Mouse (Mus musculus) liver, embryonic 14.5 days (tissue): ENCODE results near the gene Crxos. TPM values are rescaled to one million over a fixed set of nuclear protein-coding genes. Genes with fewer than 3 reads are reported as not detected.
A peak's percentile ranks its signal among the peaks of the same experiment; 100 is the strongest.
"Not testable (repeated sequence)": the region's sequence is repeated elsewhere in the genome, so short reads cannot be mapped to it uniquely, and the experiment has no call there.

ENCODE experiments used
- ATAC-seq: fragments of 200-750 bp; cut with Nextera tagmentation; 2 replicates; pipeline ENCODE4 v1.8.0; 2017; ENCODE audit warnings: moderate number of reproducible peaks, mild to moderate bottlenecking, moderate library complexity; ENCODE audit not compliant: insufficient read depth
- DNase-seq, 3 experiments: peaks; one replicate each; pipeline ENCODE4 v3.0.0-alpha.2; 2012 to 2013; ENCODE audit warnings: low read depth in 3 of 3, low spot score in 3 of 3
- H3K27ac ChIP-seq: fragments of 300-500 bp; sonication (generic); 2 replicates; pipeline ENCODE4 v1.5.1; 2014; ENCODE audit warnings: moderate library complexity, mild to moderate bottlenecking, control low read depth, inconsistent platforms
- H3K27me3 ChIP-seq: fragments of 300-500 bp; sonication (generic); 2 replicates; pipeline ENCODE4 v1.6.1; 2014; ENCODE audit warnings: mild to moderate bottlenecking, low read length, moderate library complexity; ENCODE audit not compliant: control insufficient read depth, insufficient read depth
- H3K36me3 ChIP-seq: fragments of 300-500 bp; sonication (generic); replicated peaks from 2 replicates; pipeline ENCODE4 v1.6.1; 2014; ENCODE audit warnings: low read depth; ENCODE audit not compliant: control insufficient read depth, insufficient read depth
- H3K4me1 ChIP-seq, 2 experiments: fragments of 200-500 bp in 1 of 2; fragments of 300-500 bp in 1 of 2; sonication (generic) in 1 of 2; replicated peaks; 2 replicates each; pipeline ENCODE4 v1.6.1; 2012 to 2014; ENCODE audit warnings: antibody characterized with exemption in 1 of 2, inconsistent platforms in 1 of 2, low read length in 1 of 2; ENCODE audit not compliant: control insufficient read depth in 2 of 2, insufficient read depth in 2 of 2
- H3K4me2 ChIP-seq: fragments of 300-500 bp; sonication (generic); 2 replicates; pipeline ENCODE4 v1.6.1; 2014; ENCODE audit warnings: low read depth, mild to moderate bottlenecking, control low read depth, moderate library complexity
- H3K4me3 ChIP-seq, 2 experiments: fragments of 200-500 bp in 1 of 2; fragments of 300-500 bp in 1 of 2; sonication (generic) in 1 of 2; 2 replicates each; pipeline ENCODE4 v1.5.1; 2012 to 2014; ENCODE audit warnings: low read depth in 2 of 2, low read length in 2 of 2, mild to moderate bottlenecking in 2 of 2, control low read depth in 1 of 2, inconsistent platforms in 1 of 2, moderate library complexity in 1 of 2; ENCODE audit not compliant: insufficient read depth in 1 of 2
- H3K9ac ChIP-seq: fragments of 300-500 bp; sonication (generic); replicated peaks from 2 replicates; pipeline ENCODE4 v1.6.1; 2014; ENCODE audit warnings: mild to moderate bottlenecking, control low read depth, moderate library complexity
- H3K9me3 ChIP-seq: fragments of 300-500 bp; sonication (generic); 2 replicates; pipeline ENCODE4 v1.6.1; 2016; ENCODE audit warnings: low read length, mixed read lengths; ENCODE audit not compliant: control insufficient read depth
- CTCF ChIP-seq: IDR thresholded peaks from 2 replicates; pipeline ENCODE4 v1.5.1; 2016; ENCODE audit warnings: antibody characterized with exemption, low read depth, control low read depth
- EP300 ChIP-seq: IDR thresholded peaks from 2 replicates; pipeline ENCODE4 v1.6.1; 2016; ENCODE audit warnings: antibody characterized with exemption, low read depth
- WGBS: fragments of 180-500 bp; shearing (Covaris S2); extraction: QIAGEN DNeasy Blood & Tissue Kit; methylation state at CpG from one replicate; pipeline ENCODE4 v1.1.7; 2014; ENCODE audit not compliant: insufficient replicate concordance; 5-methylcytosine and 5-hydroxymethylcytosine counted together
- polyA plus RNA-seq, 2 experiments: library from polyadenylated mRNA; depleted of rRNA in 1 of 2; stranded (reverse) in 1 of 2; unstranded in 1 of 2; fragments of >200 nt; fragmentation: Nextera tagmentation in 1 of 2; extraction: Ambion mirVana in 1 of 2; gene quantifications; 2 replicates each; pipeline versions ENCODE4 v1.2.1 to v1.2.3; 2012 to 2014

Crxos gene
- polyA plus RNA-seq, 2 experiments, result not detected

DNA sequence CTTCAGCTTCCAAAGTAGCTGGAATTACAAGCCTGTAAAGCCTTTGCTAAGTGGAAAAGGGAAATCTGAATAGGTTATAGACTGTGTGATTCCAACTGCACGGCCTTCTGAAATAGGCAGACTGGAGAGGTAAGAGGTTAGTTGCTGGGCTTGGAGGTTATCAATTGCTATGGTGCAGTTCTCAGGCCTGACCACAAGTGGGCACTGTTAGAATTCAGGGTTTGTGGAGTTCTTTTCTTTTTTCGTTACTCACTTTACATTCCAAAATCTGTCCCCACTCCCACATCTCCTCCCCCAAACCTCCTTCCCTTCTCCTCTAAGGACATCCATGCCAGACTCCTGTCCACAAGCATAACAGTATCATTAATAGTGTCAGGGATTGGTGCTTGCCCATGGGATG is 31.8 kb downstream of the Crxos start:
- Histone ChIP-seq H3K27me3 (no peaks in the 10 kb centered on the region), H3K4me1 (peaks cover 2 to 7% of the 10 kb centered on the region in 2 experiments; a peak in 2 of 4 replicates), H3K4me2 (no peak overlapping the region), H3K9ac (no peak overlapping the region), H3K27ac (no peak overlapping the region), H3K9me3 (no peaks in the 10 kb centered on the region), H3K4me3 (no peak overlapping the region), H3K36me3 (no peaks in the 10 kb centered on the region; the same call in 1 of the 2 replicates)
- ATAC-seq (no peak), DNase-seq (peak in 2 of 3 experiments; percentile 27 to 40)
- 25% methylated on average over 2 of the region's 2 CpGs for WGBS
- TF ChIP-seq EP300 (no peak), CTCF (peak; percentile 82)

DNA sequence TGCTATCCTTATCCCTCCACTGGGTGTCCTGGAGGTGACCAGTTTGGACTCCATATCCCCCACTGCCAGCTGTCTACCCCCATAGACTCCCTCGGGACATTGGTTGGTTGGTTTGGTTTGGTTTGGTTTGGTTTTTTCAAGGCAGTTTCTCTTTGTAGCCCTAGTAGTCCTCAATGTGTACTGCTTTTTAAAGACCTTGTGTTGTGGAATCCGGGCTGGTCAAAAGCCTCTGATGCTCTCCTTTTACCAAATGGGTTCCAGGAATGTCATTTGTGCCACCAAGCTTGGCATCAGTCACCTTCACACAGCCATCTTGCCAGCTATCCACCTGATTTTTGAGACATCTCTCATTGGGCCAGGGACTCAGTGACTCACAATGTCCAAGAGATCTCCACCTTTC is 32.3 kb downstream of the Crxos start:
- Histone ChIP-seq H3K4me3 (no peak overlapping the region), H3K36me3 (no peaks in the 10 kb centered on the region; the same call in 1 of the 2 replicates), H3K9ac (no peak overlapping the region), H3K4me1 (peaks cover 3 to 10% of the 10 kb centered on the region in 2 experiments; a peak in 2 of 4 replicates), H3K9me3 (no peaks in the 10 kb centered on the region), H3K4me2 (no peak overlapping the region), H3K27ac (no peak overlapping the region), H3K27me3 (no peaks in the 10 kb centered on the region)
- DNase-seq, result no peak
- TF ChIP-seq CTCF (no peak), EP300 (no peak)
- WGBS, result 59% methylated on average over 2 of the region's 2 CpGs
- ATAC-seq, result no peak

DNA sequence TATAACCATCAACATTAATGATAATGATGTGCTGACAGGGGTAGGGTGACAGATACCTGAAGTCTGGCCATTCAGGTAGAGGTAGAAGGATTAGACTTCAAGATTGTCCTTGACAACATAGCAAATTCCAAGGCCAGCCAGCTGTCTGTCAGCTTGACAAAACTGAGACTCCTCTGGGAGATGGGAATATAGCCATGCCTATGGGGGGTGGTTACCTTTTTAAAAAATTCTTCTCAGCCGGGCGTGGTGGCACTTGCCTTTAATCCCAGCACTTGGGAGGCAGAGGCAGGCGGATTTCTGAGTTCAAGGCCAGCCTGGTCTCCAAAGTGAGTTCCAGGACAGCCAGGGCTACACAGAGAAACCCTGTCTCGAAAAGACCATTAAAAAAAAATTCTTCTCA is 33.3 kb downstream of the Crxos start:
- H3K27me3 ChIP-seq, ATAC-seq, H3K36me3 ChIP-seq, H3K27ac ChIP-seq, H3K4me3 ChIP-seq, H3K9ac ChIP-seq, H3K9me3 ChIP-seq, DNase-seq, H3K4me2 ChIP-seq: not testable (repeated sequence)
- peaks cover 3 to 20% of the 10 kb centered on the region in 2 experiments; a peak in 2 of 4 replicates for H3K4me1 ChIP-seq
- 53% methylated on average over 4 of the region's 4 CpGs for WGBS

DNA sequence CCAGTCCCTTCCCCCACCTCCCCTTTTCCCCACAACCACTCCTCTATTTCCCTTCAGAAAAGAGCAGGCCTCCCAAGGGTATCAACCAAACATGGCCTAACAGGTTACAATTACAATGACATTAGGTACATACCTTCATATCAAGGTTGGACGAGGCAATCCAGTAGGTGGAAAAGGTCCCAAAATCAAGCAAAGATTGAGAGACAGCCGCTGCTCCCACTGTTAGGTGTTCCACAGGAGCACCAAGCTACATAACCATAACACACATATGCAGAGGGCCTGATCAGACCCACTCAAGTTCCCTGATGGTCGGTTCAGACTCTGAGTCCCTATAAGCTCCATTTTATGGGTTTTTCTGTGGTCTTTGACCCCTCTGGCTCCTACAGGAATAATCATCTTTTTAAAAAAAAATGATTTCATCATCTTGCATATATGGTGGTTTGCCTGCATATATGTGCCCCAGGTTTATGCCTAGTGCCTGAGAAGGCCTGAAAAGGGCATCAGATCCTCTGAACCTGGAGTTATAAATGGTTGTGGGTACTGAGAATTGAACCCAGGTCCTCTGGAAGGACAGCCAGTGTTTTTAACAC is 33.8 kb downstream of the Crxos start:
- no peaks in the 10 kb centered on the region; the same call in 1 of the 2 replicates for H3K36me3 ChIP-seq
- TF ChIP-seq CTCF, result no peak
- TF ChIP-seq EP300, result no peak
- H3K9ac ChIP-seq, result no peak overlapping the region
- no peak overlapping the region for H3K27ac ChIP-seq
- WGBS, result 66% methylated on average over 3 of the region's 3 CpGs
- H3K4me3 ChIP-seq, result no peak overlapping the region
- ATAC-seq (no peak), DNase-seq (no peak)
- H3K4me1 ChIP-seq, result peaks cover 6 to 25% of the 10 kb centered on the region in 2 experiments
- no peaks in the 10 kb centered on the region for H3K9me3 ChIP-seq
- no peak overlapping the region for H3K4me2 ChIP-seq
- no peaks in the 10 kb centered on the region for H3K27me3 ChIP-seq

DNA sequence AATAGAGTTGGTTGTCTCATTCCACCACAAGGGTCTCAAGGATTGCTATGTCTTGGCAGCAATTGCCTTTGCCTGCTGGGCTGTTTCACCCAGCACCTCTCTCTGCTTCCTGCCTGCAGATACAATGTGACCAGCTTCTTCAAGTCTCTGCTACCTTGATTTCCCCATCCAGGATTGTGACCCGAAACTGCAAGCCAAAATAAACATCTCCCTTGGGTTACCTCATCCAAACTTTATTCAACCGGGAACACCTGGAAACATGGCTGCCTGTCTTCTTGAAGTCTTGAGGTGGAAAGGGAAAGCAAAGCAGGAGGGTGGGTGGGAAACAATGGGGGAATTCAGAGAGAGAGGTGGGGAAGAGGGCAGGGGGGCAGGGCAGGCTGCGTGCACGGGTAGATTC is 34.6 kb downstream of the Crxos start:
- no peaks in the 10 kb centered on the region for H3K9me3 ChIP-seq
- no peak for DNase-seq
- H3K27ac ChIP-seq, result no peak overlapping the region
- no peak for ATAC-seq
- WGBS, result 64% methylated on average over 4 of the region's 4 CpGs
- no peak for TF ChIP-seq CTCF
- no peak for TF ChIP-seq EP300
- H3K36me3 ChIP-seq, result no peaks in the 10 kb centered on the region; the same call in 1 of the 2 replicates
- peaks cover 8 to 29% of the 10 kb centered on the region in 2 experiments for H3K4me1 ChIP-seq
- H3K9ac ChIP-seq, result no peak overlapping the region
- H3K27me3 ChIP-seq, result no peaks in the 10 kb centered on the region
- no peak overlapping the region for H3K4me3 ChIP-seq
- no peak overlapping the region for H3K4me2 ChIP-seq
